Mouse (Mus musculus) CH12.LX (cell line): Measurements from ENCODE around the gene Calcrl. TPM values are rescaled to one million over a fixed set of nuclear protein-coding genes. Genes with fewer than 3 reads are reported as not detected.

Experiments
- DNase-seq: peaks from one replicate; pipeline ENCODE4 v3.0.0-alpha.2; 2013; ENCODE audit errors: extremely low read depth
- H3K27ac ChIP-seq: 2 replicates; pipeline ENCODE4 v1.5.1; 2012; ENCODE audit warnings: low read depth, mild to moderate bottlenecking, control low read depth, moderate library complexity; ENCODE audit not compliant: insufficient read depth
- H3K27me3 ChIP-seq: replicated peaks from 2 replicates; pipeline ENCODE3; 2012; ENCODE audit warnings: inconsistent platforms
- H3K36me3 ChIP-seq, 2 experiments: replicated peaks in 1 of 2; 2 replicates each; pipeline versions ENCODE3 to v1.6.1; 2012; ENCODE audit warnings: inconsistent platforms in 1 of 2, low read length in 1 of 2, mild to moderate bottlenecking in 1 of 2, mixed read lengths in 1 of 2, moderate library complexity in 1 of 2; ENCODE audit not compliant: control insufficient read depth in 1 of 2, insufficient read depth in 1 of 2
- H3K4me1 ChIP-seq, 2 experiments: 2 replicates each; pipeline ENCODE4 v1.6.1; 2012; ENCODE audit warnings: inconsistent platforms in 1 of 2, moderate library complexity in 1 of 2; ENCODE audit not compliant: insufficient read depth in 2 of 2, control insufficient read depth in 1 of 2
- H3K4me2 ChIP-seq: 2 replicates; pipeline ENCODE4 v1.6.1; 2012; ENCODE audit warnings: low read depth, mild to moderate bottlenecking, control low read depth; ENCODE audit not compliant: poor library complexity, insufficient read depth, severe bottlenecking
- H3K4me3 ChIP-seq, 3 experiments: fragments of 150-350 bp in 1 of 3; sonication (generic) in 1 of 3; replicated peaks in 1 of 3; 2 replicates each; pipeline versions ENCODE3 to v1.5.1; 2011 to 2012; ENCODE audit warnings: low read depth in 2 of 3, low read length in 2 of 3, mild to moderate bottlenecking in 2 of 3, moderate library complexity in 2 of 3, control low read depth in 1 of 3, improper control_type of control experiment in 1 of 3, inconsistent platforms in 1 of 3, mixed read lengths in 1 of 3; ENCODE audit not compliant: poor library complexity in 1 of 3
- H3K79me2 ChIP-seq: replicated peaks from 2 replicates; pipeline ENCODE4 v1.6.1; 2012; ENCODE audit warnings: mild to moderate bottlenecking, moderate library complexity; ENCODE audit not compliant: control insufficient read depth, poor library complexity, insufficient read depth, severe bottlenecking; ENCODE audit errors: extremely low read depth
- H3K9ac ChIP-seq: 2 replicates; pipeline ENCODE4 v1.6.1; 2012; ENCODE audit warnings: low read depth, mild to moderate bottlenecking, control low read depth, moderate library complexity; ENCODE audit not compliant: insufficient read depth
- H3K9me3 ChIP-seq: replicated peaks from 2 replicates; pipeline ENCODE3; 2012; ENCODE audit warnings: low read length, inconsistent platforms, mixed read lengths
- BHLHE40 ChIP-seq: IDR thresholded peaks from 2 replicates; pipeline ENCODE4 v1.6.1; 2011; ENCODE audit warnings: mild to moderate bottlenecking, low read depth, low read length, improper control_type of control experiment
- CHD1 ChIP-seq: IDR thresholded peaks from 2 replicates; pipeline ENCODE4 v1.6.1; 2012; ENCODE audit warnings: low read depth, low read length, improper control_type of control experiment, inconsistent platforms
- CHD2 ChIP-seq: IDR thresholded peaks from 2 replicates; pipeline ENCODE4 v1.6.1; 2011; ENCODE audit warnings: low read length, improper control_type of control experiment
- CTCF ChIP-seq, 2 experiments: IDR thresholded peaks in 1 of 2; conservative IDR thresholded peaks in 1 of 2; 2 replicates each; pipeline ENCODE4 v1.5.1; 2011 to 2012; ENCODE audit warnings: low read depth in 2 of 2, low read length in 2 of 2, improper control_type of control experiment in 1 of 2, inconsistent platforms in 1 of 2, mild to moderate bottlenecking in 1 of 2, moderate library complexity in 1 of 2
- EP300 ChIP-seq: IDR thresholded peaks from 2 replicates; pipeline ENCODE4 v1.6.1; 2011; ENCODE audit warnings: low read length, improper control_type of control experiment
- GABPA ChIP-seq: IDR thresholded peaks from 2 replicates; pipeline ENCODE4 v1.6.1; 2012; ENCODE audit warnings: low read depth, low read length, improper control_type of control experiment, inconsistent platforms; ENCODE audit not compliant: insufficient replicate concordance
- HCFC1 ChIP-seq: IDR thresholded peaks from 2 replicates; pipeline ENCODE4 v1.6.1; 2012; ENCODE audit warnings: low read depth, mild to moderate bottlenecking, inconsistent platforms, low read length, improper control_type of control experiment
- JUND ChIP-seq: conservative IDR thresholded peaks from 2 replicates; pipeline ENCODE4 v1.6.1; 2011; ENCODE audit warnings: low read depth, low read length, improper control_type of control experiment
- MAZ ChIP-seq: IDR thresholded peaks from 2 replicates; pipeline ENCODE4 v1.6.1; 2012; ENCODE audit warnings: low read depth, mild to moderate bottlenecking, inconsistent platforms, low read length, improper control_type of control experiment, moderate library complexity
- MXI1 ChIP-seq: IDR thresholded peaks from 2 replicates; pipeline ENCODE4 v1.6.1; 2011; ENCODE audit warnings: mild to moderate bottlenecking, low read depth, low read length, improper control_type of control experiment
- MYC ChIP-seq: IDR thresholded peaks from 2 replicates; pipeline ENCODE4 v1.6.1; 2011; ENCODE audit warnings: low read depth, mild to moderate bottlenecking, improper control_type of control experiment, low read length
- POLR2A ChIP-seq: IDR thresholded peaks from 2 replicates; pipeline ENCODE4 v1.6.1; 2011; ENCODE audit warnings: low read depth, mild to moderate bottlenecking, improper control_type of control experiment, low read length
- RCOR1 ChIP-seq: conservative IDR thresholded peaks from 2 replicates; pipeline ENCODE4 v1.6.1; 2012; ENCODE audit warnings: low read depth, mild to moderate bottlenecking, inconsistent platforms, low read length, improper control_type of control experiment
- SIN3A ChIP-seq: IDR thresholded peaks from 2 replicates; pipeline ENCODE4 v1.6.1; 2012; ENCODE audit warnings: low read length, improper control_type of control experiment, inconsistent platforms
- TCF12 ChIP-seq: IDR thresholded peaks from 2 replicates; pipeline ENCODE4 v1.6.1; 2014; ENCODE audit warnings: low read depth, mild to moderate bottlenecking, inconsistent platforms, low read length, improper control_type of control experiment
- UBTF ChIP-seq: IDR thresholded peaks from 2 replicates; pipeline ENCODE4 v1.6.1; 2012; ENCODE audit warnings: low read depth, mild to moderate bottlenecking, inconsistent platforms, low read length, improper control_type of control experiment, moderate library complexity
- USF2 ChIP-seq: conservative IDR thresholded peaks from 2 replicates; pipeline ENCODE4 v1.6.1; 2011; ENCODE audit warnings: low read depth, low read length, improper control_type of control experiment
- ZC3H11A ChIP-seq: IDR thresholded peaks from 2 replicates; pipeline ENCODE4 v1.6.1; 2012; ENCODE audit warnings: low read depth, mild to moderate bottlenecking, inconsistent platforms, low read length, improper control_type of control experiment
- ZNF384 ChIP-seq: IDR thresholded peaks from 2 replicates; pipeline ENCODE4 v1.6.1; 2012; ENCODE audit warnings: low read depth, low read length, improper control_type of control experiment, inconsistent platforms
- dilution Hi-C: fragments of 300-500 bp; cut with MboI; formaldehyde crosslinking; loops from 2 replicates; pipeline ENCODE4 v1.14.3; 2020; ENCODE audit warnings: low sequenced_read_pairs; ENCODE audit not compliant: extremely low pct_unique_long_range_greater_than_20kb, extremely low pct_ligation_motif_present
- in situ Hi-C: fragments of 300-500 bp; cut with MboI; formaldehyde crosslinking; loops from 3 replicates; pipeline ENCODE4 v1.14.3; 2019; ENCODE audit warnings: low sequenced_read_pairs, low pct_ligation_motif_present, low pct_unique_long_range_greater_than_20kb, mixed read lengths
- polyA plus RNA-seq: library from polyadenylated mRNA; unstranded; fragments of >175 nt; gene quantifications from 2 replicates; pipeline ENCODE4 v1.2.1, GENCODE M21; 2012; ENCODE audit warnings: low read depth; ENCODE audit not compliant: insufficient read length
- total RNA-seq, 2 experiments: library from RNA; depleted of rRNA; stranded (reverse); fragments of 300-350 nt in 1 of 2; fragments of >200 nt in 1 of 2; gene quantifications; 2 replicates each; pipeline ENCODE4 v1.2.3; 2012 to 2014

Calcrl gene
- total and polyA plus RNA-seq, 3 experiments = 3.9 to 12.1 (median 5.9) TPM

GRCm38 (mm10) chr2:84347376-84347775 lies 77.8 kb downstream of the Calcrl start:
- in situ Hi-C loops = no loop called here
- TF ChIP-seq TCF12 = no peak
- TF ChIP-seq HCFC1 = no peak
- TF ChIP-seq USF2 = no peak
- no peak for TF ChIP-seq CTCF (conservative IDR thresholded peaks at IDR 0.05 in 1 of 2, IDR thresholded peaks at IDR 0.05 in 1 of 2; ENCODE audit: low read depth in 2 of 2, low read length in 2 of 2)
- no peak for TF ChIP-seq MAZ
- no peak for TF ChIP-seq ZC3H11A
- TF ChIP-seq CHD1 = no peak
- no peak for TF ChIP-seq BHLHE40
- TF ChIP-seq RCOR1 = no peak
- no peak for TF ChIP-seq GABPA
- TF ChIP-seq POLR2A = no peak
- no peak for TF ChIP-seq MXI1
- no peaks in the 10 kb centered on the region for H3K27me3 ChIP-seq
- H3K9ac ChIP-seq = no peak overlapping the region
- no peaks in the 10 kb centered on the region for H3K79me2 ChIP-seq
- H3K27ac ChIP-seq = no peak overlapping the region
- H3K9me3 ChIP-seq = no peaks in the 10 kb centered on the region
- no peak overlapping the region for H3K4me2 ChIP-seq
- no peaks in the 10 kb centered on the region for H3K4me1 ChIP-seq
- H3K36me3 ChIP-seq = peaks cover 0 to 3% of the 10 kb centered on the region in 2 experiments
- no peak overlapping the region for H3K4me3 ChIP-seq
- DNase-seq = no peak
- dilution Hi-C loops = no loop called here

GRCm38 (mm10) chr2:84343756-84344155 lies 81.5 kb downstream of the Calcrl start:
- no peak overlapping the region for H3K4me2 ChIP-seq
- H3K79me2 ChIP-seq = no peaks in the 10 kb centered on the region
- dilution Hi-C loops = no loop called here
- H3K4me1 ChIP-seq = no peaks in the 10 kb centered on the region
- H3K36me3 ChIP-seq = peaks cover 0 to 5% of the 10 kb centered on the region in 2 experiments
- no peak for DNase-seq
- no peak overlapping the region for H3K4me3 ChIP-seq
- H3K27ac ChIP-seq = no peak overlapping the region
- H3K9me3 ChIP-seq = no peaks in the 10 kb centered on the region
- no peak for TF ChIP-seq JUND
- no peak for TF ChIP-seq SIN3A
- TF ChIP-seq ZC3H11A = no peak
- TF ChIP-seq CHD2 = no peak
- no peak for TF ChIP-seq ZNF384
- no peak for TF ChIP-seq MYC
- TF ChIP-seq UBTF = no peak
- no peak for TF ChIP-seq EP300
- no peak for TF ChIP-seq TCF12
- in situ Hi-C loops = no loop called here
- no peak overlapping the region for H3K9ac ChIP-seq
- H3K27me3 ChIP-seq = no peaks in the 10 kb centered on the region
